Mouse (Mus musculus) embryo, embryonic 11.5 days (tissue): ENCODE data around the gene Rbck1.
A peak's percentile ranks its signal among the peaks of the same experiment; 100 is the strongest.

Source experiments
- DNase-seq: peaks from one replicate; pipeline ENCODE4 v3.0.0-alpha.2; 2012; ENCODE audit warnings: low read depth, low spot score

Rbck1 gene

GRCm38 (mm10) chr2:152343329-152344213, 11.1 kb upstream of the Rbck1 start, which contains the start of gene Trib3:
Gene Trib3, minus strand, starts transcription at chr2:152344032.
- DNase-seq = peak; percentile 66

DNA sequence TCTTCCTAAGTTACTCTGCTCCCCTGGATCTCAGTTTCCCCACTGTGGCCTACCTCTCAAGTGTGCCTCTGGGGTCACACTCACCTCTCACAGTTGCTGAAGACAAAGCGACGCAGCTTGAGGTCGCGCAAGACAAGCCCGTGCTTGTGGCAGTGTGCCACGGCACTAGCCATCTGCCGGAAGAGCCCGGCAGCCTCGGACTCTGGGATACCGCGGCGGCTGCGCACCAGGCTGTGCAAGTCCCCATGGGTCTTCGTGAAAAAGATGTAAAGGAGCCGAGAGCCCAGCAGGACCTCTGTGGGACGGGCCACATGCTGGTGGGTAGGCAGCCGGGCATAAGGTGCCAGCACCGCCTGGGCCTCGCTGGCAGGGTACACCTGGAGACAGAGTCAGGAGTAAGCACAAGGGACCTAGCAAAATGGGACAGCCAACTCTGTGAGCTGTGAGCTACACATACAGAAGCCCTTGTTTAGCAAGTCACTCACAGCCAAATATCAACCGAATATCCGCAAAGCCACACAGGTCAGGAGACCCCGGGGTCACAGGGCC, 7.3 kb upstream of the Rbck1 start:
- DNase-seq = no peak

- no peak for DNase-seq
Observed at GRCm38 (mm10) chr2:152338319-152338718, 5.9 kb upstream of the Rbck1 start.

- no peak for DNase-seq
Observed at GRCm38 (mm10) chr2:152337591-152338212, 5.2 kb upstream of the Rbck1 start.

DNA sequence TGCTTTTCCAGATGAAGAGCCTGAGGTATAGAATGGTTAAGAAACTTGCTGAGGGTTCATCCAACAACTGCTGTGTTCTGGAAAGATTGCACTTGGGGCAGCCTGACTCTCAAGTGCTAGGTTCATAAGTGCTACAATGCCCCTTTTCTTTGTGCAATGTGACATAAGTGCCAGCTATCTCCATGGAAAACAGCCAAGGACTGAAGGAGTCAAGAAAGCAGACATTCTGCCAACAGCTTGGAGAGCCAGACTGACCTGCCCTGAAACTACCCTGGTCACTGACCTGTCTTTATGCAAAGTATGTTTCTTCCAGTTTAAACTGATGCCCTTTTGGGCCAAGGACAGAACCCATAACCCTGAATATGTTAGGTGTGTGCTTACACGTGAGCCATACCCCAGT, 4.4 kb upstream of the Rbck1 start:
- no peak for DNase-seq

- no peak for DNase-seq
Observed at GRCm38 (mm10) chr2:152335289-152335820, 2.9 kb upstream of the Rbck1 start.

DNA sequence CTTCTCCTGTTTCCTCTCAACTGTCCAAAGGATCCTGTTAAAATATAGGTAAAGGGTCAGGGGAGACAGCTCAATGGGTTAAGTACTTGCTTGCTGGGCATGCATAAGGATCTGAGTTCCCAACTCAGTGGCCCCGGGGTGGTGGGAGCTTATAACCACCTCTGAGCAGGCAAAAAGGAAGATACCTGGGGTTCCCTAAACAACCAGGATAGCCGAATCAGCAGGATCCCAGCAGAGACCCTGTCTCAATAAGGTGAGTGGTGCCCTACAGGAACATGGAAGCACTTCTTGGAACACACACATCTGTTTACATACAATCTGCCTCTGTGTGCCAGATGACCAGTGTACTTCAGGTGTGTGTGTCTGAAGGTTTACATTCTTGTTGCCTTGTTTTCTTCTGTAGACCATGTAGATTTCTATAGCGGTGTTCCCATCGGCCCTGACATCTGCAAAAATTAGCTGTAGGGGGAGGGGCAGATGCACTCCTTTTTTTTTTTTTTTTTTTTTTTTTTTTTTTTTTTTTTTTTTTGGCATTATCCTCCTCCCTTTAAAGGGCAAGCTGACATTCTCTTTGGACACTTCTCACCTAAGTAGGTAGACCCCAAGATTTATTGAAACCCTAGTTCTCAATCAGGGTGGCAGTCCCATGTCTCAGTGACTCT, 1.0 kb upstream of the Rbck1 start:
- DNase-seq = no peak

- DNase-seq = no peak
Observed at GRCm38 (mm10) chr2:152330858-152331423, 1.5 kb downstream of the Rbck1 start.

- DNase-seq = no peak
Observed at GRCm38 (mm10) chr2:152327980-152328379, 4.5 kb downstream of the Rbck1 start.

- no peak for DNase-seq
Observed at GRCm38 (mm10) chr2:152326654-152327053, 5.8 kb downstream of the Rbck1 start.

DNA sequence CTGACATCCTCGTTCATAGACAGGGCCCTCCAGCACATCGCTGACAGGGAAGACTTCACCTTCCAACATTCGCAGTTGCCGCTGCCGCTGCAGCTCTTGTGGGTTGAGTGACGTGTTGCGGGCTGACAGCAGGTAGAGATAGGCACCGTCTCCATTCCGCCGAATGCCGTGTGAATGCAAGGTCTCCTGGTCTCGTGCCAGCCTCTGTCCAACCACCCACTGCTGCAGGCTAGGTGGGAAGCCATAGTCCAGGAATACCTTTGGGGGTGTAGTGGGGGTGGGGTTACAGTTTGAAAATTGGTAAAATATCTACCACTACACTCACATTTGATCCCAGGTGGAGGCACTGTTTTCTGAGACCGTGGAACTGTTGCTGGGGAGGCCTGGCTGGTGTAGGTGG, 6.3 kb downstream of the Rbck1 start:
- DNase-seq = no peak

- DNase-seq = no peak
Observed at GRCm38 (mm10) chr2:152324842-152325241, 7.6 kb downstream of the Rbck1 start.

GRCm38 (mm10) chr2:152323971-152324370, 8.5 kb downstream of the Rbck1 start:
- no peak for DNase-seq

GRCm38 (mm10) chr2:152322198-152322597, 10.3 kb downstream of the Rbck1 start:
- DNase-seq = no peak

GRCm38 (mm10) chr2:152321558-152321957, 10.9 kb downstream of the Rbck1 start:
- no peak for DNase-seq

- no peak for DNase-seq
Observed at GRCm38 (mm10) chr2:152317054-152317453, 15.4 kb downstream of the Rbck1 start.

DNA sequence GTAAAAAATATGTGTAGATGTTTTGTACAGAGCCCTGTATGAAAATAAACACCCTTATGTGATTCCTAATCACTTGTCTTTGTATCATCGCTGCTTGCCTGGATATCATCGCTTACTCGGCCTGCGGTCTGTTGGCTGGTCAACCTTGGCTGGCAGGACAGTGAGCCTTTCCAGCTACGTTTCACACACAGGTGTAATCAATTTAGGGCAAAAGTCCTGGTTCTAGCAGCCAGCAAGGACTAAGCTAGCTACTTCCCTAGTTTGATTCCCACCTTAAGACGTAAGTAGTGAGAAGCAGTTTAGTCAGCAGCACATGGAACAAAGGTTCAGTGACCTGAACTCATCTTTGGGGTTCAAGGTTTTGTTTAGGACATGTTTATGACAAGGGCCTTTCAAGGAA, 18.5 kb downstream of the Rbck1 start:
- no peak for DNase-seq

- DNase-seq = no peak
Observed at GRCm38 (mm10) chr2:152312996-152313395, 19.5 kb downstream of the Rbck1 start.

- DNase-seq = no peak
Observed at GRCm38 (mm10) chr2:152307186-152307585, 25.3 kb downstream of the Rbck1 start.

GRCm38 (mm10) chr2:152305480-152305879, 27.0 kb downstream of the Rbck1 start:
- DNase-seq = no peak

DNA sequence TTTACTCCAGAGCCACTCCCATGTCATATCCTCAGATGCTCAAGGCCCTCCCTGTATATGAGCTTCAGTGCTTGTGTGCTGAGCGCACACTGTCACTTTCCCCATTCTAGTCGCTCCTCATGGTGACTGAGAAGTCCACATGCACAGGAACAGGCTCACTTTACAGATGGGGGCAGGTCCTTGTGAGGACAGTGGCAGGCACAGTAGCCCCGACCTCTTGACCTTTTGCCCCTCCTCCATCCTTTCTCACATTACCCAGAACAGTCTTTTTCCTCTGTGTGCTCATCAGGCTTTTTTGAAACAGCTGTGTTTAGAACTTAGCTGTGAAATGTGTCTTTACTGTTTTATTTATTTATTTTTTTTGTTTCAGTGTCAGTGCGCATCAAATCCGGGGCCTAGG, 28.7 kb downstream of the Rbck1 start:
- no peak for DNase-seq

DNA sequence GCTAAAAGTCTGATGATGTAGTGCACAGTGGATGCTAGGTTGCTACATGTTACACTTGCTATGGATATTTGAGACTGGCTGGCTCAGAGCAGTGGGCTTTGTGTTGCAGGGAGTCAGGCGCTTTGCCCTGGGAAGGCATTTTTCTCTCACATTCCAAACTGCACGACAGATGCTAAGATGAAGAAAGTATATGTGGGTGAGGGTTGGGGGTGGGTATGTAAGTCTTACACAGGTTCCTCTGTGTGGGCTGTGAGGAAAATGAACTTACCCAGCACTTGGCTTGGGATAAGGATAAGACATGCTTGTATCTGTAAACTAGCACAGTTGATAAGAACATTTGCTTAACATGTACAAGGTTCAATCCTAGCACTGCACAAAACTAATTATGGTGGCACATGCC, 29.6 kb downstream of the Rbck1 start:
- DNase-seq = no peak
